Mouse (Mus musculus): Measurements from ENCODE around the gene Csf3r.

DNA sequence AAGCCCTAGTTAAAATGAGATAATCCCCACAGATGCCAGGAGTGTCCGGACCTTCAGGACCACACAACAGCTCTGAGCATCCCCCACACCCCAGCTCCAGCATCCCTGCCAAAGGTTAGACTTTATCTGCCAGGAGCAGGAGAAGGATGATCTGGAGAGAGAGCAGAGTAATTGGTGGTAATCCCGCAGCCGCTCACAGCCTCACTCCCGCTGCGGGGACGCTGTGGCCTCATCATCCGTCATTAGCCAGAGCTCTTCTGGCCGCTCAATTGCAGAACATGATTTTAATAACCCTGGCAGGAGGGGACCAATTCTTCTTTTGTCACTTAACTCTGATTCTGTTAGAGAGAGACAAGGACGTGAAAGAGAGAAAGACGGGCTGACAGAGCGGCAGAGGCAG lies 35.3 kb upstream of the Csf3r start:
- TF ChIP-seq CTCF (conservative IDR thresholded peaks at IDR 0.05; ENCODE audit: insufficient read depth, insufficient read length, low read depth, low read length) (no peak), POLR2A (IDR thresholded peaks at IDR 0.05; ENCODE audit: low read depth, low read length) (no peak)

Measured in kidney, adult 2 months (tissue).